Mouse (Mus musculus) lung, postnatal 4 days (tissue): ENCODE measurements at regions not wholly inside any gene's neighbourhood (a gene's known extent, or its start where the extent isn't known, plus 50 kb on each side); places are given as distances from the start of the nearest gene placed in this dataset.

Experiments used
- DNase-seq, 2 experiments: peaks; one replicate each; pipeline ENCODE4 v3.0.0; 2021

- DNase-seq, result no peak
Measured at GRCm38 (mm10) chr12:107539683-107540082, 51.3 kb downstream of the 3110018I06Rik start.

- DNase-seq, result no peak
Measured at GRCm38 (mm10) chr12:107541196-107541595, 52.8 kb downstream of the 3110018I06Rik start.

- DNase-seq, result peak; percentile 29 to 66
Measured at GRCm38 (mm10) chr12:107547194-107547885, 58.9 kb downstream of the 3110018I06Rik start.

GRCm38 (mm10) chr12:107547886-107548448 lies 59.5 kb downstream of the 3110018I06Rik start:
- peak; percentile 73 to 90 for DNase-seq

GRCm38 (mm10) chr12:107549452-107550296 lies 61.2 kb downstream of the 3110018I06Rik start:
- no peak for DNase-seq

GRCm38 (mm10) chr12:107559191-107559590 lies 70.8 kb downstream of the 3110018I06Rik start:
- no peak for DNase-seq

GRCm38 (mm10) chr12:107560100-107560499 lies 71.7 kb downstream of the 3110018I06Rik start:
- no peak for DNase-seq

GRCm38 (mm10) chr12:107572586-107572985 lies 84.2 kb downstream of the 3110018I06Rik start:
- no peak for DNase-seq

- no peak for DNase-seq
Measured at GRCm38 (mm10) chr12:107579508-107579907, 91.1 kb downstream of the 3110018I06Rik start.

GRCm38 (mm10) chr12:107583151-107583720 lies 94.8 kb downstream of the 3110018I06Rik start:
- DNase-seq, result no peak

GRCm38 (mm10) chr12:107585696-107586225 lies 97.3 kb downstream of the 3110018I06Rik start:
- DNase-seq, result no peak

GRCm38 (mm10) chr12:107596236-107596635 lies 107.8 kb downstream of the 3110018I06Rik start:
- no peak for DNase-seq

- DNase-seq, result no peak
Measured at GRCm38 (mm10) chr12:107600576-107600975, 112.1 kb downstream of the 3110018I06Rik start.

- DNase-seq, result no peak
Measured at GRCm38 (mm10) chr12:107608966-107609365, 120.5 kb downstream of the 3110018I06Rik start.

GRCm38 (mm10) chr12:107609986-107610385 lies 121.6 kb downstream of the 3110018I06Rik start:
- DNase-seq, result no peak

- no peak for DNase-seq
Measured at GRCm38 (mm10) chr12:107617212-107617994, 129.0 kb downstream of the 3110018I06Rik start.

- DNase-seq, result no peak
Measured at GRCm38 (mm10) chr12:107624446-107624845, 136.0 kb downstream of the 3110018I06Rik start.

GRCm38 (mm10) chr12:107648008-107648407 lies 159.6 kb downstream of the 3110018I06Rik start:
- DNase-seq, result no peak

- DNase-seq, result no peak
Measured at GRCm38 (mm10) chr12:107652126-107652728, 163.8 kb downstream of the 3110018I06Rik start.

- DNase-seq, result peak; percentile 9 to 28
Measured at GRCm38 (mm10) chr12:107653131-107653530, 164.7 kb downstream of the 3110018I06Rik start.

- DNase-seq, result no peak
Measured at GRCm38 (mm10) chr12:107656846-107657245, 168.4 kb downstream of the 3110018I06Rik start.

GRCm38 (mm10) chr12:107658241-107658640 lies 169.8 kb downstream of the 3110018I06Rik start:
- no peak for DNase-seq
